Mouse (Mus musculus) left cerebral cortex, adult 8-10 months (tissue): ENCODE data around the gene Rad21l. TPM values are rescaled to one million over a fixed set of nuclear protein-coding genes. Genes with fewer than 3 reads are reported as not detected.

ENCODE experiments used
- DNase-seq, 2 experiments: peaks; one replicate each; pipeline ENCODE4 v3.0.0; 2022; ENCODE audit warnings: low spot score in 2 of 2
- total RNA-seq, 4 experiments: library from RNA; stranded (reverse); gene quantifications; 2 replicates each; pipeline ENCODE4 v1.2.4; 2022

Gene Rad21l
- total RNA-seq, 4 experiments from 2014 or later, result 1.8 to 2.5 (median 2.1) TPM

- no peak for DNase-seq
Observed at GRCm38 (mm10) chr2:151629310-151629709, 39.0 kb downstream of the Rad21l start.

- DNase-seq, result peak in 1 of 2 experiments; percentile 12
Observed at GRCm38 (mm10) chr2:151628011-151628410, 40.3 kb downstream of the Rad21l start.

- DNase-seq, result no peak
Observed at GRCm38 (mm10) chr2:151626296-151626695, 42.0 kb downstream of the Rad21l start.

GRCm38 (mm10) chr2:151623776-151624175 is 44.6 kb downstream of the Rad21l start:
- peak; percentile 1 to 5 for DNase-seq

GRCm38 (mm10) chr2:151616551-151617329 is 51.6 kb downstream of the Rad21l start:
- DNase-seq, result no peak

- peak in 1 of 2 experiments; percentile 79 for DNase-seq
Observed at GRCm38 (mm10) chr2:151615779-151616178, 52.6 kb downstream of the Rad21l start.

GRCm38 (mm10) chr2:151609974-151610373 is 58.4 kb downstream of the Rad21l start:
- no peak for DNase-seq

GRCm38 (mm10) chr2:151608435-151608834 is 59.9 kb downstream of the Rad21l start:
- DNase-seq, result no peak

- DNase-seq, result peak in 1 of 2 experiments; percentile 89
Observed at GRCm38 (mm10) chr2:151605437-151605987, 62.8 kb downstream of the Rad21l start.

- peak in 1 of 2 experiments; percentile 56 for DNase-seq
Observed at GRCm38 (mm10) chr2:151603630-151604029, 64.7 kb downstream of the Rad21l start.

GRCm38 (mm10) chr2:151602106-151602505 is 66.2 kb downstream of the Rad21l start:
- no peak for DNase-seq

GRCm38 (mm10) chr2:151598068-151598467 is 70.3 kb downstream of the Rad21l start:
- DNase-seq, result peak in 1 of 2 experiments; percentile 77

Other genes with a start within 250 kb of the Rad21l start
- not detected for gene 4921509C19Rik, start 192.4 kb downstream of the Rad21l start, total RNA-seq
- 100 to 1,000 TPM; 145 to 167 (median 156) TPM for gene Nsfl1c, start 174.4 kb downstream of the Rad21l start, total RNA-seq
- gene Fkbp1a, start 126.0 kb downstream of the Rad21l start, total RNA-seq, result 100 to 1,000 TPM; 699 to 783 (median 759) TPM
- 1 to 10 TPM; 1.3 to 3.2 (median 2.4) TPM for gene Sdcbp2, start 95.9 kb downstream of the Rad21l start, total RNA-seq
- 100 to 1,000 TPM; 275 to 336 (median 309) TPM for gene Snph, start 35.9 kb downstream of the Rad21l start, total RNA-seq
- 10 to 100 TPM in 2 of 4 experiments, 1 to 10 TPM in 2; 9.7 to 11.8 (median 10.4) TPM for gene Tmem74b, start 33.5 kb upstream of the Rad21l start, total RNA-seq
- 10 to 100 TPM; 44.8 to 54.4 (median 48.6) TPM for gene Psmf1, start 75.7 kb upstream of the Rad21l start, total RNA-seq
- under 1 TPM in 1 of 4 experiments, not detected in 3; 0.37 TPM for gene Rspo4, start 174.4 kb upstream of the Rad21l start, total RNA-seq
- under 1 TPM in 1 of 4 experiments, not detected in 3; 0.14 TPM for gene Angpt4, start 242.7 kb upstream of the Rad21l start, total RNA-seq